Mouse (Mus musculus): Measurements from ENCODE around the gene Sh3tc1. TPM values are rescaled to one million over a fixed set of nuclear protein-coding genes. Genes with fewer than 3 reads are reported as not detected.

Sh3tc1 gene
- total RNA-seq, 2 experiments from 2014 or later: 2.2 to 2.4 TPM

DNA sequence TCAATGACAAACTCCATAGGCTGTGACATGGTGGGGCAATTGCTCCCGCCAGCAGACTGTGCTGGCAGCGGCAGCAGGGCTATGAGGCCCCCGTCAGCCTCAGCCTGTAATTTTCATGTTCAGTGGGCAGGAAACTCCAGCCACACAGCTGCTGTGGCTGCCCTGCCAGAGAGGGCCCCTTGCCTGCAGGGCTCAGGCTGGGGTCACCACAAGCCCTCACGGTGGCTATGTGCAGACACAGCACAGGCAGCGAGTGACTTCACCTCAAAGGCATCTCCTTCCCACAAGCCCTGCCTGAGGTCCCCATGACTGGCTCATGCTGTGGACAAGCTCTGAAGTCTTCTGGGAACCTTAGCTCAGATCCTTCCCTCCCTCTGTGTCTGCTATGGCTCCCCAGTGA lies 52.7 kb downstream of the Sh3tc1 start:
- no peak overlapping the region for H3K27ac ChIP-seq

GRCm38 (mm10) chr5:35686336-35686735 lies 53.5 kb downstream of the Sh3tc1 start:
- Histone ChIP-seq H3K4me3 (no peak overlapping the region), H3K27ac (no peak overlapping the region)
- no peak for TF ChIP-seq CTCF (IDR thresholded peaks at IDR 0.05)
- DNase-seq: no peak
- intact Hi-C loops (cut with DNase I): no loop called here

More for the DNA sequence above, 52.7 kb downstream of the Sh3tc1 start:
- no peak overlapping the region for H3K4me3 ChIP-seq
- TF ChIP-seq CTCF (IDR thresholded peaks at IDR 0.05): no peak
- no peak for DNase-seq
- intact Hi-C loops (cut with DNase I): no loop called here

GRCm38 (mm10) chr5:35685079-35685478 lies 54.7 kb downstream of the Sh3tc1 start:
- TF ChIP-seq CTCF (IDR thresholded peaks at IDR 0.05): no peak
- H3K4me3 ChIP-seq: no peak overlapping the region
- intact Hi-C loops (cut with DNase I): no loop called here
- no peak for DNase-seq
- no peak overlapping the region for H3K27ac ChIP-seq

DNA sequence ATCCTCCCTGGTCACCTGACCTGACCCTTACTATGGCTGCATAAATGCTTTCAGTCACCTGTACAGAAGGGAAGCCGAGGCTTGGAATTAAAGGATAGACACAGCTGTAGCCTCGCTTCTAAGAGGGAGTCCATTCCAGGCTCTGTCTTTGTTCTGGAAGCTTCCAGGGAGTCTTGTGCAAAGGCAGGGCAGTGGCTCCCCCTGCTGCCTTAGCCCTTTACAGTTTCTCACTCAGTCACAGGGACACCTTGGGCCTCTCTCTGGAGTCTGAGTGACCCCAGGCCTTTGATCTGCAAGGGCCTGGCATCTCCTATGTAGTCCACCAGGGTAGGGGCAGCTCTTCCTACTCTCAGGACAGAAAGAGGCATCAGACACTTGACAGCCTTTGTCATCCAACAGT lies 58.8 kb downstream of the Sh3tc1 start:
- peak; percentile 69 for DNase-seq
- Histone ChIP-seq H3K27ac (peak overlapping the region; percentile 31; the same call in 1 of the 2 replicates), H3K4me3 (no peak overlapping the region)
- peak; percentile 72 for TF ChIP-seq CTCF (IDR thresholded peaks at IDR 0.05)
- intact Hi-C loops (cut with DNase I): loop anchor here (1.0 kb wide), 1 partner anchor 86 kb away; no protein-coding TSS in a partner anchor

DNA sequence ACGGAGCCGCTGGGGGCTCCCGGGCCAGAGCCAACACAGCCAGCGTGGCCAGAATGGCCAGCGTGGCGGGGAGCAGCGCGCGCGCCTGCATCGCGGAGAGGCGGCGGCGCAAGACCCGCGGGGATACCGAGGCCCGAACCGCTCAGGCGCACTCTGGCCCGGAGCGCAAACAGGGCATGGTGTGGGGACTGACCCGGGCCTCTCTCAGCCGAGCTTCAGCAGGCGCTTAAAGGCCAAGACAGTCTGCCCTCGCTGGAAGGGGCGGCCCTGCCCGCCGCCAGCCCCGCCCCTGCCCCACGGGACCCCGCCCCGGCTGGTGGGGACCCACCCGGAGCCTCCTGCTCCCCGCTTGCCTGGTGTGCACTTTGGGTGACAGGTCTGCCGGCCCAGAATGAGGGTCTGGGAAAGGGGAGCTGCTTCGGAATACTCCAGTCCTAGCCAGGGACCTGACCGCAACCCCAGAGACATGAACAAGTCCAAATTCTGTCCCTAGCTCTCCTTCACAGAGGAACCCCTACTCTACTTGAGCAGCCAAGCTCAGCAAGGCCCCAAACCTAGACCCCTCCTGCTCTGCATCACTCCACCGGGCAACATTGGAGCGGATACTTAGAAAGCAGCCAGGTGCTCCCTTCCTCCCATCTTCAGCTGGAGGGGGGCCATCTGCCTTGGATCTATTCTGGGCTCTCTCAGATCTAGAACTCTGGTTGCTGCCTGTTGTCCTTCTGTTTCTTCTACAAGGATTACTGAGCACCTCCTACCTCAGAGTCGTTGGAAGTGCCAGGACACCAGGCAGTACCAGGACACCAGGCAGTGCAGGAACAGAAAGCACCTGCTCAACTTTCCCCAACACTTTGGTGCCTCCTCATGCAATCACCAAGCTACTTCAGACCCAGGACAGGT lies 60.3 kb downstream of the Sh3tc1 start, which contains the start of gene Htra3:
Gene Htra3, minus strand, starts transcription at position 527 of the 900 bp plus-strand sequence.
- TF ChIP-seq CTCF (IDR thresholded peaks at IDR 0.05): no peak
- peak; percentile 85 for DNase-seq
- intact Hi-C loops (cut with DNase I): no loop called here
- peak within 1 kb of the TSS; percentile 82 for H3K4me3 ChIP-seq
- H3K27ac ChIP-seq: peak within 1 kb of the TSS; percentile 87

GRCm38 (mm10) chr5:35676964-35677363 lies 62.8 kb downstream of the Sh3tc1 start:
- Histone ChIP-seq H3K27ac (peak overlapping the region; percentile 87), H3K4me3 (peak overlapping the region; percentile 82)
- intact Hi-C loops (cut with DNase I): no loop called here
- DNase-seq: no peak
- TF ChIP-seq CTCF (IDR thresholded peaks at IDR 0.05): no peak

- peak overlapping the region; percentile 82 for H3K27ac ChIP-seq
- peak; percentile 90 for DNase-seq
- intact Hi-C loops (cut with DNase I): loop anchor here (5.0 kb wide), 1 partner anchor 62 kb away; no protein-coding TSS in a partner anchor
- H3K4me3 ChIP-seq: peak overlapping the region; percentile 82
- no peak for TF ChIP-seq CTCF (IDR thresholded peaks at IDR 0.05)
Measured at GRCm38 (mm10) chr5:35674081-35674555, 65.7 kb downstream of the Sh3tc1 start.

GRCm38 (mm10) chr5:35673086-35673485 lies 66.7 kb downstream of the Sh3tc1 start:
- intact Hi-C loops (cut with DNase I): loop anchor here (5.0 kb wide), 1 partner anchor 61 kb away; no protein-coding TSS in a partner anchor

GRCm38 (mm10) chr5:35672581-35672980 lies 67.2 kb downstream of the Sh3tc1 start:
- DNase-seq: no peak
- Histone ChIP-seq H3K4me3 (peak overlapping the region; percentile 59), H3K27ac (peak overlapping the region; percentile 82)
- intact Hi-C loops (cut with DNase I): loop anchor here (5.0 kb wide), 1 partner anchor 60 kb away; no protein-coding TSS in a partner anchor
- no peak for TF ChIP-seq CTCF (IDR thresholded peaks at IDR 0.05)

More at GRCm38 (mm10) chr5:35673086-35673485, 66.7 kb downstream of the Sh3tc1 start:
- peak overlapping the region; percentile 82 for H3K27ac ChIP-seq
- peak; percentile 89 for DNase-seq
- no peak for TF ChIP-seq CTCF (IDR thresholded peaks at IDR 0.05)
- peak overlapping the region; percentile 82 for H3K4me3 ChIP-seq

GRCm38 (mm10) chr5:35671474-35671891 lies 68.3 kb downstream of the Sh3tc1 start:
- peak overlapping the region; percentile 59 for H3K4me3 ChIP-seq
- intact Hi-C loops (cut with DNase I): loop anchor here (5.0 kb wide), 1 partner anchor 59 kb away; no protein-coding TSS in a partner anchor
- DNase-seq: peak; percentile 93
- peak overlapping the region; percentile 82 for H3K27ac ChIP-seq
- TF ChIP-seq CTCF (IDR thresholded peaks at IDR 0.05): no peak

DNA sequence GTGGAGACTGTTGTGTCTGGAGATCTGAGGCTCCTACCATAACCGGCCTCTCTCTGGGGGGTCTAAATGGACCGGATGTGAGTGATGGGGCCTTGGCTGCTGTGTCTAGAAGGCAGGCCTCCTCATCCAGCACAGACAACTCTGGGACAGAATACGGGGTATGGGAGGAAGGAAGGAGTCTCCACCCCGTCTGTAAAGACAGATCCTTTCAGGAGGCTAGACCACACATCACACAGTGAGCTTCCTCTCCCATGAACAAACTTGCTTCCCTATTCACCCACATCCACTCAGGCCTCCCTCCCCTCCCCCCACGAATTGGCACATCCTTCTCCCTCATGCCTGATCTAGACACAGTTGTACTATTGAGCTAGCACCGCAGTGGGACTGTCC lies 69.4 kb downstream of the Sh3tc1 start:
- Histone ChIP-seq H3K4me3 (peak overlapping the region; percentile 59), H3K27ac (peak overlapping the region; percentile 82)
- no peak for DNase-seq

GRCm38 (mm10) chr5:35669747-35670411 lies 69.9 kb downstream of the Sh3tc1 start:
- no peak for DNase-seq
- Histone ChIP-seq H3K27ac (peak overlapping the region; percentile 82), H3K4me3 (peak overlapping the region; percentile 59)
- intact Hi-C loops (cut with DNase I): loop anchor here (5.0 kb wide), 1 partner anchor 58 kb away; no protein-coding TSS in a partner anchor
- no peak for TF ChIP-seq CTCF (IDR thresholded peaks at IDR 0.05)

More for the DNA sequence above, 69.4 kb downstream of the Sh3tc1 start:
- intact Hi-C loops (cut with DNase I): loop anchor here (5.0 kb wide), 1 partner anchor 58 kb away; no protein-coding TSS in a partner anchor
- no peak for TF ChIP-seq CTCF (IDR thresholded peaks at IDR 0.05)
